Mouse (Mus musculus) heart, adult 2 months (tissue): ENCODE data around the gene Atg10. TPM values are rescaled to one million over a fixed set of nuclear protein-coding genes. Genes with fewer than 3 reads are reported as not detected.

Experiments used
- DNase-seq, 2 experiments: peaks; one replicate each; pipeline ENCODE4 v3.0.0; 2021
- H3K27ac ChIP-seq: fragments of 200-600 bp; 2 replicates; pipeline ENCODE4 v1.8.1; 2022
- H3K27me3 ChIP-seq: fragments of 200-500 bp; 2 replicates; pipeline ENCODE4 v1.6.1; 2012; ENCODE audit warnings: mild to moderate bottlenecking, low read length, inconsistent platforms, mixed read lengths; ENCODE audit not compliant: control insufficient read depth, insufficient read depth
- H3K36me3 ChIP-seq: fragments of 200-500 bp; 2 replicates; pipeline ENCODE4 v1.6.1; 2012; ENCODE audit warnings: low read length, inconsistent platforms; ENCODE audit not compliant: control insufficient read depth, insufficient read depth
- H3K4me1 ChIP-seq: fragments of 200-500 bp; 2 replicates; pipeline ENCODE4 v1.6.1; 2011; ENCODE audit warnings: low read length; ENCODE audit not compliant: control insufficient read depth, insufficient read depth
- H3K4me3 ChIP-seq: fragments of 200-600 bp; 2 replicates; pipeline ENCODE4 v1.8.1; 2022
- H3K79me2 ChIP-seq: fragments of 200-500 bp; replicated peaks from 2 replicates; pipeline ENCODE4 v1.6.1; 2012; ENCODE audit warnings: mild to moderate bottlenecking, inconsistent platforms, low read length, moderate library complexity, mixed read lengths; ENCODE audit not compliant: control insufficient read depth, insufficient read depth
- H3K9ac ChIP-seq: fragments of 200-500 bp; 2 replicates; pipeline ENCODE4 v1.6.1; 2012; ENCODE audit warnings: low read depth, mild to moderate bottlenecking, control low read depth, inconsistent platforms, low read length, mixed read lengths
- CTCF ChIP-seq: fragments of 200-600 bp; IDR thresholded peaks from 2 replicates; pipeline ENCODE4 v1.8.1; 2022; ENCODE audit warnings: antibody characterized with exemption, mild to moderate bottlenecking, moderate library complexity
- EP300 ChIP-seq: fragments of 200-500 bp; IDR thresholded peaks from 2 replicates; pipeline ENCODE4 v1.6.1; 2011; ENCODE audit warnings: low read depth, low read length, control low read depth; ENCODE audit not compliant: insufficient read depth
- POLR2A ChIP-seq: fragments of 200-500 bp; IDR thresholded peaks from 2 replicates; pipeline ENCODE4 v1.6.1; 2011; ENCODE audit warnings: mild to moderate bottlenecking, low read depth, low read length, control low read depth; ENCODE audit not compliant: insufficient read depth
- WGBS: fragments of 180-500 bp; shearing (Covaris S2); methylation state at CpG from one replicate; pipeline ENCODE4 v1.1.7; 2018; 5-methylcytosine and 5-hydroxymethylcytosine counted together
- intact Hi-C: fragments of 180-260 bp; cut with DNase I; formaldehyde crosslinking; loops from one replicate; pipeline ENCODE4 v1.15.1; 2025
- polyA plus RNA-seq: library from polyadenylated mRNA; depleted of rRNA; stranded (reverse); fragments of >200 nt; gene quantifications from 2 replicates; pipeline ENCODE4 v1.2.3, GENCODE M21; 2012; rRNA removed
- total RNA-seq, 2 experiments: library from RNA; stranded (reverse); gene quantifications; 2 replicates each; pipeline ENCODE4 v1.2.3; 2021

The Atg10 gene
- total and polyA plus RNA-seq, 3 experiments = 5.9 to 27.1 (median 25.1) TPM

GRCm38 (mm10) chr13:90890111-90890510 lies 333.7 kb downstream of the Atg10 start:
- H3K27me3 ChIP-seq = no peaks in the 10 kb centered on the region
- TF ChIP-seq CTCF = no peak
- no peak overlapping the region for H3K27ac ChIP-seq
- intact Hi-C loops = no loop called here
- no peak for DNase-seq
- no peaks in the 10 kb centered on the region for H3K36me3 ChIP-seq
- peaks cover 3% of the 10 kb centered on the region for H3K4me1 ChIP-seq
- no peak overlapping the region for H3K4me3 ChIP-seq
- WGBS = 89% methylated on average over 5 of the region's 5 CpGs
- no peak overlapping the region for H3K9ac ChIP-seq
- no peaks in the 10 kb centered on the region for H3K79me2 ChIP-seq

DNA sequence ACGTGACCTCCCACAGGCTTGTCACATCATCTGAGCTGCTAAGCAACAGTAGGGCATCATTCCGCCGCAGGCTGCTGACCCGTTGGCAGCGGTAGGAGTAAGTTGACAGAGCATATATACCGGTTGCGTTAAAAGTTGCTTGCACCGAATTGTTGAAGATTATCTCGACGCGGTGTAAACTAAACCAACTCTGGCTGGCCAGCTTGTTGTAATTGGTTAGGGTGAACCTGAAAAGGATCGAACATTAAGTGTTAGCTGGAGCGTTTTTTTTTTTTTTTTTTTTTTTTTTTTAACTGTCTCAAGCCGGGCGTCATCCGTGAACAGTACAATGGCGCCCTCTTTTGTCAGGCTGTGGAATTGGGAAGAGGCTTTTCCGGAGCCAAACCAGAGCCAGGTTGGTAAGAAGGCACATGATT lies 337.2 kb downstream of the Atg10 start:
- TF ChIP-seq EP300 = 0 out of 2 replicates have a peak, but pooled peaks have one; percentile 12
- TF ChIP-seq CTCF = peak; percentile 92
- TF ChIP-seq POLR2A = no peak
- peak overlapping the region; percentile 1 for H3K27ac ChIP-seq
- DNase-seq = peak; percentile 61 to 76
- intact Hi-C loops = loop anchor here (1.0 to 5.0 kb wide), 4 partner anchors 1109 to 1339 kb away; partner anchors contain the start of gene Vcan
- no peaks in the 10 kb centered on the region for H3K36me3 ChIP-seq
- peak overlapping the region; percentile 15; the same call in 1 of the 2 replicates for H3K9ac ChIP-seq
- H3K4me3 ChIP-seq = peak overlapping the region; percentile 38
- no peaks in the 10 kb centered on the region for H3K27me3 ChIP-seq
- 1% methylated on average over 18 of the region's 18 CpGs for WGBS
- H3K79me2 ChIP-seq = no peaks in the 10 kb centered on the region
- H3K4me1 ChIP-seq = peaks cover 3% of the 10 kb centered on the region

DNA sequence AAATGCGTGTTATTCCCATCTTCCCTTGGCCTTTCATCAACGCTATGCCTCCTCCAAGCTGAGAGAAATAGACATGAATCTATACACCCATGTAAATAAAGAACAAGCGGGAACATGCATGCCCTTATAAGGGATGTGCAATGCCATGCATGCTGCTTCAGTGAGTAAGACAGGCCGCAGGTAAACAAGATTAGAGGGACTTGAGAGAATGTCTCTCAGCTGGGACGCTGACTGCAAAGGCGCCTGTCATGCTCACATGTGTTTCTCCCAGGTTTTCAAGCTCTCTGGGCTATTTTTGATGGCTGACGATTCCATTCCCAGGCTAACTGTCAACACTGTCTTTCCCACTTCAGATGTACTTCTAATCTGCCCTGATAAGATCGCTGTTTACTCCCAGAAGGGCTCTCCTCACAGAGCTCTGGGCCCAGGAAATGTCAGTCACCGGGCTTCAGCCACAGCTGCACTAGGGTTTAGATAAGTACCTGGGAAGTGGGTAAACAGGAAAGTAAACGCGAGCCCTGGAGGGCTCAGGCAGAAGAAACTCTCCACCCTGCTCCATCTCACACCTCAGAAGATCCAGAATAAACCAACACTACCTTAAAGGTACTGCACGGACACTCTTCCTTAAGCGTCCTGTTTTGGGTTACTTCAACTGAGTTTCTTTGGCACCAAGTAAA lies 337.8 kb downstream of the Atg10 start:
- Histone ChIP-seq H3K27ac (peak overlapping the region; percentile 1), H3K27me3 (no peaks in the 10 kb centered on the region), H3K9ac (no peak overlapping the region), H3K4me1 (peaks cover 3% of the 10 kb centered on the region), H3K79me2 (no peaks in the 10 kb centered on the region), H3K4me3 (peak overlapping the region; percentile 38), H3K36me3 (no peaks in the 10 kb centered on the region)
- TF ChIP-seq POLR2A (no peak), CTCF (no peak), EP300 (no peak)
- WGBS = 24% methylated on average over 13 of the region's 13 CpGs
- DNase-seq = peak; percentile 32 to 67
- intact Hi-C loops = loop anchor here (1.0 to 5.0 kb wide), 4 partner anchors 1109 to 1339 kb away; partner anchors contain the start of gene Vcan

Other genes starting within 250 kb of the Atg10 start
- 10 to 100 TPM; 39.0 to 40.4 TPM for gene Ssbp2, start 236.3 kb upstream of the Atg10 start, total RNA-seq
- gene Ssbp2, start 236.3 kb upstream of the Atg10 start, polyA plus RNA-seq = 25.0 and 43.9 TPM in 2 replicates